In genomic region chr1:29818920-29819319, GRCm38 (mm10) we compare ENCODE assay signal across 23 mouse cellular contexts.
"Had no signal": no experiment of that assay in that cellular context is flagged by ENCODE, and none has a peak within 500 bp of the region (broad histone marks: within the 10 kb centered on the region; RNA-seq: fewer than 3 reads in every experiment).

No protein-coding gene starts in this region.

- H3K27me3 ChIP-seq: limb, embryonic 13.5 days; liver, embryonic 12.5 days; liver, embryonic 15.5 days; lung, embryonic 15.5 days; megakaryocyte, embryonic 14.5 days; midbrain, embryonic 13.5 days; neural tube, embryonic 13.5 days had no signal

- H3K4me2 ChIP-seq: limb, embryonic 13.5 days; liver, embryonic 12.5 days; liver, embryonic 15.5 days; lung, embryonic 15.5 days; midbrain, embryonic 13.5 days; neural tube, embryonic 13.5 days had no signal

- H3K4me3 ChIP-seq: limb, embryonic 13.5 days; liver, embryonic 12.5 days; liver, embryonic 15.5 days; lung, embryonic 15.5 days; megakaryocyte, embryonic 14.5 days; midbrain, embryonic 10.5 days; midbrain, embryonic 13.5 days; myocyte; neural tube, embryonic 13.5 days had no signal

- H3K36me3 ChIP-seq: limb, embryonic 13.5 days; liver, embryonic 12.5 days; liver, embryonic 15.5 days; lung, embryonic 15.5 days; midbrain, embryonic 10.5 days; midbrain, embryonic 13.5 days; neural tube, embryonic 13.5 days had no signal

- ATAC-seq: liver, embryonic 12.5 days; midbrain, embryonic 13.5 days; midbrain, embryonic 16.5 days had no signal

- H3K9ac ChIP-seq: limb, embryonic 13.5 days; liver, embryonic 12.5 days; liver, embryonic 15.5 days; lung, embryonic 15.5 days; midbrain, embryonic 13.5 days; neural tube, embryonic 13.5 days had no signal

- DNase-seq: kidney, adult 9 months; kidney, postnatal 14 days; kidney, postnatal 4 days; left cerebral cortex, postnatal 4 days; liver; lung, adult 18-20 months; lung, postnatal 10 days; lung, postnatal 36 days; retina, postnatal 1 day; right cerebral cortex, postnatal 14 days; right cerebral cortex, postnatal 4 days; thymus, adult 18-20 months; thymus, postnatal 36 days had no signal

- H3K27ac ChIP-seq: limb, embryonic 13.5 days; liver, embryonic 12.5 days; liver, embryonic 15.5 days; lung, embryonic 15.5 days; midbrain, embryonic 10.5 days; midbrain, embryonic 13.5 days; neural tube, embryonic 13.5 days had no signal

- H3K4me1 ChIP-seq: limb, embryonic 13.5 days; liver, embryonic 12.5 days; liver, embryonic 15.5 days; lung, embryonic 15.5 days; megakaryocyte, embryonic 14.5 days; midbrain, embryonic 10.5 days; midbrain, embryonic 13.5 days; neural tube, embryonic 13.5 days had no signal

- H3K9me3 ChIP-seq: limb, embryonic 13.5 days; liver, embryonic 12.5 days; liver, embryonic 15.5 days; lung, embryonic 15.5 days; megakaryocyte, embryonic 14.5 days; midbrain, embryonic 10.5 days; midbrain, embryonic 13.5 days; neural tube, embryonic 13.5 days had no signal
